Mouse (Mus musculus): ENCODE results near the gene Kcnj4.

The Kcnj4 gene

GRCm38 (mm10) chr15:79455106-79455810, 49.8 kb downstream of the Kcnj4 start, which contains the start of gene Csnk1e:
TSS of gene Csnk1e (minus strand) at chr15:79455566.
- peak; percentile 60 to 67 for DNase-seq

- no peak for DNase-seq
These were observed 51.2 kb downstream of the Kcnj4 start for GRCm38 (mm10) chr15:79453831-79454230.

- no peak for DNase-seq
These were observed 57.0 kb downstream of the Kcnj4 start for GRCm38 (mm10) chr15:79448041-79448440.

- no peak for DNase-seq
These were observed 59.0 kb downstream of the Kcnj4 start for GRCm38 (mm10) chr15:79445786-79446654.

GRCm38 (mm10) chr15:79443856-79444410, 61.1 kb downstream of the Kcnj4 start:
- no peak for DNase-seq

- DNase-seq, result no peak
These were observed 62.0 kb downstream of the Kcnj4 start for GRCm38 (mm10) chr15:79442961-79443518.

- DNase-seq, result no peak
These were observed 62.8 kb downstream of the Kcnj4 start for GRCm38 (mm10) chr15:79442257-79442611.

GRCm38 (mm10) chr15:79441331-79442256, 63.4 kb downstream of the Kcnj4 start:
- DNase-seq, result peak; percentile 83 to 84

GRCm38 (mm10) chr15:79440651-79441330, 64.2 kb downstream of the Kcnj4 start:
- DNase-seq, result no peak

- DNase-seq, result peak in 1 of 2 experiments; percentile 16
These were observed 64.8 kb downstream of the Kcnj4 start for GRCm38 (mm10) chr15:79440223-79440622.

GRCm38 (mm10) chr15:79439386-79439785, 65.7 kb downstream of the Kcnj4 start:
- no peak for DNase-seq

GRCm38 (mm10) chr15:79438816-79439215, 66.2 kb downstream of the Kcnj4 start:
- no peak for DNase-seq

- no peak for DNase-seq
These were observed 66.7 kb downstream of the Kcnj4 start for GRCm38 (mm10) chr15:79438209-79438810.

GRCm38 (mm10) chr15:79437541-79438208, 67.4 kb downstream of the Kcnj4 start:
- no peak for DNase-seq

- DNase-seq, result no peak
These were observed 68.5 kb downstream of the Kcnj4 start for GRCm38 (mm10) chr15:79436481-79436921.

- DNase-seq, result no peak
These were observed 69.8 kb downstream of the Kcnj4 start for GRCm38 (mm10) chr15:79435191-79435671.

All from thymus, postnatal 36 days (tissue).